Mouse (Mus musculus): Measurements from ENCODE around the gene Gm438.

GRCm38 (mm10) chr4:144824706-144825105 lies 38.3 kb upstream of the Gm438 start:
- TF ChIP-seq POLR2A (IDR thresholded peaks at IDR 0.05; ENCODE audit: control insufficient read depth, low read depth, low read length) (no peak), CTCF (IDR thresholded peaks at IDR 0.05; ENCODE audit: control insufficient read depth, insufficient read depth, insufficient replicate concordance, low read depth, low read length) (no peak)

All from testis, adult 2 months (tissue).